Mouse (Mus musculus) forebrain, embryonic 16.5 days (tissue): ENCODE measurements around the gene Psmc3. TPM values are rescaled to one million over a fixed set of nuclear protein-coding genes. Genes with fewer than 3 reads are reported as not detected.

Experiments used
- ATAC-seq: fragments of 200-750 bp; cut with Nextera tagmentation; 2 replicates; pipeline ENCODE4 v1.8.0; 2017; ENCODE audit warnings: mild to moderate bottlenecking, moderate library complexity
- H3K27ac ChIP-seq: fragments of 300-500 bp; sonication (generic); 2 replicates; pipeline ENCODE4 v1.5.1; 2014; ENCODE audit warnings: low read length, control low read depth
- H3K27me3 ChIP-seq: fragments of 300-500 bp; sonication (generic); replicated peaks from 2 replicates; pipeline ENCODE4 v1.6.1; 2014; ENCODE audit warnings: low read length; ENCODE audit not compliant: control insufficient read depth, insufficient read depth
- H3K36me3 ChIP-seq: fragments of 300-500 bp; sonication (generic); 2 replicates; pipeline ENCODE4 v1.6.1; 2014; ENCODE audit not compliant: control insufficient read depth, insufficient read depth
- H3K4me1 ChIP-seq: fragments of 300-500 bp; sonication (generic); replicated peaks from 2 replicates; pipeline ENCODE4 v1.6.1; 2014; ENCODE audit warnings: low read length; ENCODE audit not compliant: control insufficient read depth, insufficient read depth
- H3K4me2 ChIP-seq: fragments of 300-500 bp; sonication (generic); 2 replicates; pipeline ENCODE4 v1.6.1; 2014; ENCODE audit warnings: mild to moderate bottlenecking, low read length, control low read depth
- H3K4me3 ChIP-seq: fragments of 300-500 bp; sonication (generic); replicated peaks from 2 replicates; pipeline ENCODE4 v1.5.1; 2014; ENCODE audit warnings: mild to moderate bottlenecking, low read length, control low read depth
- H3K9ac ChIP-seq: fragments of 300-500 bp; sonication (generic); replicated peaks from 2 replicates; pipeline ENCODE4 v1.6.1; 2014; ENCODE audit warnings: low read depth, low read length, control low read depth
- H3K9me3 ChIP-seq: fragments of 300-500 bp; sonication (generic); 2 replicates; pipeline ENCODE4 v1.6.1; 2016; ENCODE audit warnings: low read length; ENCODE audit not compliant: control insufficient read depth
- WGBS: fragments of 180-500 bp; shearing (Covaris S2); extraction: QIAGEN DNeasy Blood & Tissue Kit; methylation state at CpG from one replicate; pipeline ENCODE4 v1.1.7; 2014; 5-methylcytosine and 5-hydroxymethylcytosine counted together
- polyA plus RNA-seq: library from polyadenylated mRNA; unstranded; fragments of >200 nt; fragmentation: Nextera tagmentation; extraction: Ambion mirVana; gene quantifications from 2 replicates; pipeline ENCODE4 v1.2.1, GENCODE M21; 2015

Gene Psmc3
- polyA plus RNA-seq, 1 experiment from 2014 or later, result 236 TPM

DNA sequence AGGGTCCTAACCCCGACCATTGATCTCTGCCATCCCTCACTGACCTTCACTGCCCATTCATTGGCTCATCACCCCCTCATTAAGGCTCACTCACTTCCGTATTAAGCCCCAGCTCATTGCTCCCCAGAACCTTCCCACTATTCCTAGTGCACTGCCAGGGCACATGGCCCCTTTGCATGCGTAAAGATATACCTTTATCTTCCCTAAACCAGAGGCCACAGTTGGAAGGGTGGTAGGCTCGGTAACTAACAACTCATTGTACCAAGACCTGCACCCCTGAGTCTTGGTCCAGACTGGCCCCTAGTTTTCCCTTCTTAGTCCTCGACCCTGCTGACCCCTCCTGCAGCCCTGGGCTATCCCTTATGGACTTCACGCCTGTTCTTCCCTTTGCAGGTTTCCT lies 60.0 kb downstream of the Psmc3 start:
- no peak for ATAC-seq

DNA sequence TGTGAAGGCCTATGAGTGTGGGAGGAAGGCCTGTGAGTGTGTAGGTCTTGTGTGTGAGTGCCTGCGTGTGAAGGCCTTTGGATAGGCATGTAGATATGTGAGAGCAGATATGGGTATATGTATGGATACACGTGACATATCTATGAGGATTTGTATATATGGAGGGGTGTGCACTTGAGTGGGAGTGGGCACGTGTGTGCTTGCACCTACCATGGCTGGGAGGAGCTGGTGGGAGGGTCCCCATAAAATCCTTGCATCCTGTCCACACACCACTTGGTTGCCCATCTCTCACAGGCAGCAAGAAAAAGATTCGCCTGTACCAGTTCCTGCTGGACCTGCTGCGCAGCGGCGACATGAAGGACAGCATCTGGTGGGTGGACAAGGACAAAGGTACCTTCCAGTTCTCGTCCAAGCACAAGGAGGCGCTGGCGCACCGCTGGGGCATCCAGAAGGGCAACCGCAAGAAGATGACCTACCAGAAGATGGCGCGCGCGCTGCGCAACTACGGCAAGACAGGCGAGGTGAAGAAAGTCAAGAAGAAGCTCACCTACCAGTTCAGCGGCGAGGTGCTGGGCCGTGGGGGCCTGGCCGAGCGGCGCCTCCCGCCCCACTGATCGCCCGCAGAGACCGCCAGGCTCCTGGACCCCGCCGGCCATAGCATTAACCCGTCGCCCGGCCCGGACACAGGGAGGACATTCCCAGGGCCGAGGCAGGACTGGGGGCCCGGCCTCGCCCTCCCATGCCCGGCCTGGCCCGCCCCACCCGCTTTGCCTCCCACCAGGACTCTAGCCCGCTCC lies 61.2 kb downstream of the Psmc3 start:
- peak; percentile 57 for ATAC-seq
- Histone ChIP-seq H3K4me2 (peak overlapping the region; percentile 56), H3K36me3 (no peaks in the 10 kb centered on the region), H3K27me3 (0 out of 2 replicates have a peak, but pooled peaks cover 3% of the 10 kb centered on the region), H3K9me3 (no peaks in the 10 kb centered on the region), H3K4me1 (peaks cover 6% of the 10 kb centered on the region), H3K27ac (no peak overlapping the region), H3K4me3 (peak overlapping the region; percentile 34), H3K9ac (no peak overlapping the region; the same call in 1 of the 2 replicates)
- 8% methylated on average over 42 of the region's 42 CpGs for WGBS

More for the DNA sequence above, 60.0 kb downstream of the Psmc3 start:
- Histone ChIP-seq H3K27ac (no peak overlapping the region), H3K4me2 (no peak overlapping the region), H3K9me3 (no peaks in the 10 kb centered on the region), H3K4me3 (no peak overlapping the region), H3K27me3 (0 out of 2 replicates have a peak, but pooled peaks cover 3% of the 10 kb centered on the region), H3K9ac (no peak overlapping the region), H3K36me3 (no peaks in the 10 kb centered on the region), H3K4me1 (peaks cover 6% of the 10 kb centered on the region)
- 73% methylated on average over 6 of the region's 6 CpGs for WGBS

DNA sequence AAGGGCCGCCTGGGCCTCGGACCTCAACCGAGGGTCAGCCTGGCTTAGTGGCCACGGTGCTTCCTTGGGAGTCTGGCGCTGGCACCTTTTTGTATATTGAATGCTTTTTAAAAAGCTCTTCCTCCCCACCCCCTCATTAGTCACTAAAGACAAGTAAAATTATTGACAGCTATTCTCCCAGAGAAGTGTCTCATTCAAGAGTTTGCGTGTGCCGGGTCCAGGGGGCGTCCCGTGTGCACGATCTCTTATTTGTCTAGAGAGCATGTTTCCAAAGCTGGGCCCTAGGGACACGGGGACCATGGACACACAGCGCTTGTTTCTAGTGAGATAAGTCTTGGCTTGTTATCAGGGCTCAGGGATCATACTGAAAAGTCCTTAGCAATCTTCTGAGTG lies 61.8 kb downstream of the Psmc3 start:
- Histone ChIP-seq H3K4me3 (peak overlapping the region; percentile 34), H3K4me1 (peaks cover 6% of the 10 kb centered on the region), H3K9me3 (no peaks in the 10 kb centered on the region), H3K27me3 (0 out of 2 replicates have a peak, but pooled peaks cover 3% of the 10 kb centered on the region), H3K9ac (no peak overlapping the region; the same call in 1 of the 2 replicates), H3K27ac (no peak overlapping the region), H3K36me3 (no peaks in the 10 kb centered on the region), H3K4me2 (peak overlapping the region; percentile 56)
- 28% methylated on average over 12 of the region's 12 CpGs for WGBS
- ATAC-seq, result no peak

Other genes with a start within 250 kb of the Psmc3 start
- 264 and 287 TPM in 2 replicates for gene Mtch2, start 206.9 kb upstream of the Psmc3 start, polyA plus RNA-seq
- gene C1qtnf4, start 168.1 kb upstream of the Psmc3 start, polyA plus RNA-seq, result 28.6 and 29.9 TPM in 2 replicates
- gene Kbtbd4, start 149.3 kb upstream of the Psmc3 start, polyA plus RNA-seq, result 61.9 and 62.3 TPM in 2 replicates
- gene Ndufs3, start 149.2 kb upstream of the Psmc3 start, polyA plus RNA-seq, result 211 and 212 TPM in 2 replicates
- 130 and 144 TPM in 2 replicates for gene Celf1, start 113.6 kb upstream of the Psmc3 start, polyA plus RNA-seq
- 0.51 and 0.86 TPM in 2 replicates for gene Rapsn, start 18.4 kb upstream of the Psmc3 start, polyA plus RNA-seq
- 23.1 and 33.3 TPM in 2 replicates for gene Slc39a13, start 16.4 kb downstream of the Psmc3 start, polyA plus RNA-seq
- gene Spi1, start 28.4 kb downstream of the Psmc3 start, polyA plus RNA-seq, result 1.7 and 1.9 TPM in 2 replicates
- gene Mybpc3, start 64.1 kb downstream of the Psmc3 start, polyA plus RNA-seq, result not detected in 2 replicates
- gene Madd, start 129.8 kb downstream of the Psmc3 start, polyA plus RNA-seq, result 49.3 and 59.4 TPM in 2 replicates
- gene Nr1h3, start 148.8 kb downstream of the Psmc3 start, polyA plus RNA-seq, result 2.4 and 2.6 TPM in 2 replicates
- 37.6 and 39.0 TPM in 2 replicates for gene Acp2, start 148.9 kb downstream of the Psmc3 start, polyA plus RNA-seq
- 16.6 and 17.0 TPM in 2 replicates for gene Ddb2, start 183.0 kb downstream of the Psmc3 start, polyA plus RNA-seq
- 19.2 and 20.4 TPM in 2 replicates for gene Pacsin3, start 201.9 kb downstream of the Psmc3 start, polyA plus RNA-seq
- 77.5 and 77.7 TPM in 2 replicates for gene Arfgap2, start 211.0 kb downstream of the Psmc3 start, polyA plus RNA-seq